Mouse (Mus musculus) megakaryocyte, adult 5-6 weeks (primary cell): ENCODE measurements around the gene Ruvbl2. TPM values are rescaled to one million over a fixed set of nuclear protein-coding genes. Genes with fewer than 3 reads are reported as not detected.
"Not testable (repeated sequence)": the region's sequence is repeated elsewhere in the genome, so short reads cannot be mapped to it uniquely, and the experiment has no call there.

Experiments used
- ATAC-seq: 2 replicates; pipeline ENCODE4 v1.8.0; 2016; ENCODE audit warnings: mild to moderate bottlenecking, inconsistent platforms; ENCODE audit not compliant: poor library complexity, severe bottlenecking
- total RNA-seq, 2 experiments: library from RNA; stranded (forward) in 1 of 2; stranded (reverse) in 1 of 2; fragments of 153-499, 151-499 nt in 1 of 2; fragments of 221-1000, 200-1000 nt in 1 of 2; gene quantifications; 2 replicates each; pipeline versions ENCODE4 v1.2.3 to v1.2.4; 2015 to 2017

Ruvbl2 gene
- total RNA-seq, 2 experiments from 2014 or later, result 51.6 to 52.9 TPM

GRCm38 (mm10) chr7:45405091-45406075, 32.5 kb downstream of the Ruvbl2 start, which contains the start of gene Kcna7:
Gene Kcna7, plus strand, starts transcription at chr7:45405653.
- peak; percentile 83 for ATAC-seq

- ATAC-seq, result peak; percentile 75
Measured at GRCm38 (mm10) chr7:45403532-45404261, 34.2 kb downstream of the Ruvbl2 start.

- no peak for ATAC-seq
Measured at GRCm38 (mm10) chr7:45401521-45402085, 36.3 kb downstream of the Ruvbl2 start.

GRCm38 (mm10) chr7:45396787-45397186, 41.1 kb downstream of the Ruvbl2 start:
- no peak for ATAC-seq

- ATAC-seq, result not testable (repeated sequence)
Measured at GRCm38 (mm10) chr7:45396337-45396775, 41.5 kb downstream of the Ruvbl2 start.

GRCm38 (mm10) chr7:45395578-45396336, 42.1 kb downstream of the Ruvbl2 start, which contains the start of gene Snrnp70:
Gene Snrnp70, minus strand, starts transcription at chr7:45395742.
- peak; percentile 92 for ATAC-seq

GRCm38 (mm10) chr7:45395129-45395541, 42.8 kb downstream of the Ruvbl2 start:
- ATAC-seq, result peak; percentile 65

GRCm38 (mm10) chr7:45386077-45386476, 51.8 kb downstream of the Ruvbl2 start:
- ATAC-seq, result no peak

GRCm38 (mm10) chr7:45376057-45376456, 61.8 kb downstream of the Ruvbl2 start:
- ATAC-seq, result no peak

- no peak for ATAC-seq
Measured at GRCm38 (mm10) chr7:45374620-45375019, 63.3 kb downstream of the Ruvbl2 start.

- ATAC-seq, result no peak
Measured at GRCm38 (mm10) chr7:45372371-45372770, 65.5 kb downstream of the Ruvbl2 start.

Other genes with a start within 250 kb of the Ruvbl2 start
Only the 30 nearest of the 32 such genes appear.
- 1.0 and 1.6 TPM in 2 replicates for gene Dkkl1, start 225.9 kb downstream of the Ruvbl2 start, total RNA-seq (2015)
- 1.1 and 5.0 TPM in 2 replicates for gene Dkkl1, start 225.9 kb downstream of the Ruvbl2 start, total RNA-seq (2017)
- gene Tead2, start 222.3 kb downstream of the Ruvbl2 start, total RNA-seq (2015), result 0.07 TPM in 1 of 2 replicates, not detected in the other
- gene Tead2, start 222.3 kb downstream of the Ruvbl2 start, total RNA-seq (2017), result not detected in 2 replicates
- gene Cd37, start 199.0 kb downstream of the Ruvbl2 start, total RNA-seq (2015), result 105 and 111 TPM in 2 replicates
- 67.9 and 74.9 TPM in 2 replicates for gene Cd37, start 199.0 kb downstream of the Ruvbl2 start, total RNA-seq (2017)
- not detected in 2 replicates for gene Slc6a16, start 197.0 kb downstream of the Ruvbl2 start, total RNA-seq (2015)
- not detected in 2 replicates for gene Slc6a16, start 197.0 kb downstream of the Ruvbl2 start, total RNA-seq (2017)
- 0.27 and 0.78 TPM in 2 replicates for gene Slc6a21, start 160.6 kb downstream of the Ruvbl2 start, total RNA-seq (2015)
- gene Slc6a21, start 160.6 kb downstream of the Ruvbl2 start, total RNA-seq (2017), result not detected in 2 replicates
- gene Trpm4, start 104.3 kb downstream of the Ruvbl2 start, total RNA-seq (2015), result 3.2 and 4.7 TPM in 2 replicates
- gene Trpm4, start 104.3 kb downstream of the Ruvbl2 start, total RNA-seq (2017), result 4.8 and 5.4 TPM in 2 replicates
- not detected in 2 replicates for gene Hrc, start 102.8 kb downstream of the Ruvbl2 start, total RNA-seq (2015)
- 0.07 TPM in 1 of 2 replicates, not detected in the other for gene Hrc, start 102.8 kb downstream of the Ruvbl2 start, total RNA-seq (2017)
- gene Ppfia3, start 71.1 kb downstream of the Ruvbl2 start, total RNA-seq (2015), result 0.50 TPM in 1 of 2 replicates, not detected in the other
- gene Ppfia3, start 71.1 kb downstream of the Ruvbl2 start, total RNA-seq (2017), result not detected in 2 replicates
- 0.71 TPM in 1 of 2 replicates, not detected in the other for gene Lin7b, start 67.5 kb downstream of the Ruvbl2 start, total RNA-seq (2015)
- gene Lin7b, start 67.5 kb downstream of the Ruvbl2 start, total RNA-seq (2017), result not detected in 2 replicates
- 69.6 and 94.3 TPM in 2 replicates for gene Snrnp70, start 42.4 kb downstream of the Ruvbl2 start, total RNA-seq (2015)
- 261 and 320 TPM in 2 replicates for gene Snrnp70, start 42.4 kb downstream of the Ruvbl2 start, total RNA-seq (2017)
- not detected in 2 replicates for gene Kcna7, start 32.4 kb downstream of the Ruvbl2 start, total RNA-seq (2015)
- not detected in 2 replicates for gene Kcna7, start 32.4 kb downstream of the Ruvbl2 start, total RNA-seq (2017)
- not detected in 2 replicates for gene Ntf5, start 24.4 kb downstream of the Ruvbl2 start, total RNA-seq (2015)
- not detected in 2 replicates for gene Ntf5, start 24.4 kb downstream of the Ruvbl2 start, total RNA-seq (2017)
- not detected in 2 replicates for gene Lhb, start 17.3 kb downstream of the Ruvbl2 start, total RNA-seq (2015)
- not detected in 2 replicates for gene Lhb, start 17.3 kb downstream of the Ruvbl2 start, total RNA-seq (2017)
- 9.8 and 10.6 TPM in 2 replicates for gene Gys1, start 3.3 kb downstream of the Ruvbl2 start, total RNA-seq (2015)
- 7.2 and 8.8 TPM in 2 replicates for gene Gys1, start 3.3 kb downstream of the Ruvbl2 start, total RNA-seq (2017)
- 2,869 and 3,213 TPM in 2 replicates for gene Ftl1, start 21.8 kb upstream of the Ruvbl2 start, total RNA-seq (2015)
- gene Ftl1, start 21.8 kb upstream of the Ruvbl2 start, total RNA-seq (2017), result 1,589 and 1,786 TPM in 2 replicates
- gene Bax, start 28.8 kb upstream of the Ruvbl2 start, total RNA-seq (2015), result 24.6 and 25.0 TPM in 2 replicates
- gene Bax, start 28.8 kb upstream of the Ruvbl2 start, total RNA-seq (2017), result 31.8 and 37.4 TPM in 2 replicates
- not detected in 2 replicates for gene Tulp2, start 43.8 kb upstream of the Ruvbl2 start, total RNA-seq (2015)
- gene Tulp2, start 43.8 kb upstream of the Ruvbl2 start, total RNA-seq (2017), result not detected in 2 replicates
- gene Gm45808, start 48.7 kb upstream of the Ruvbl2 start, total RNA-seq (2015), result not detected in 2 replicates
- 0.61 TPM in 1 of 2 replicates, not detected in the other for gene Gm45808, start 48.7 kb upstream of the Ruvbl2 start, total RNA-seq (2017)
- 15.5 and 18.3 TPM in 2 replicates for gene Dhdh, start 50.7 kb upstream of the Ruvbl2 start, total RNA-seq (2015)
- gene Dhdh, start 50.7 kb upstream of the Ruvbl2 start, total RNA-seq (2017), result 14.2 and 16.0 TPM in 2 replicates
- gene Nucb1, start 72.3 kb upstream of the Ruvbl2 start, total RNA-seq (2015), result 54.9 and 59.1 TPM in 2 replicates
- gene Nucb1, start 72.3 kb upstream of the Ruvbl2 start, total RNA-seq (2017), result 178 and 199 TPM in 2 replicates
- gene Ppp1r15a, start 88.2 kb upstream of the Ruvbl2 start, total RNA-seq (2015), result 29.2 and 39.1 TPM in 2 replicates
- 50.0 and 64.7 TPM in 2 replicates for gene Ppp1r15a, start 88.2 kb upstream of the Ruvbl2 start, total RNA-seq (2017)
- gene Plekha4, start 88.2 kb upstream of the Ruvbl2 start, total RNA-seq (2015), result not detected in 2 replicates
- gene Plekha4, start 88.2 kb upstream of the Ruvbl2 start, total RNA-seq (2017), result 0.24 TPM in 1 of 2 replicates, not detected in the other
- 0.25 TPM in 1 of 2 replicates, not detected in the other for gene Hsd17b14, start 116.8 kb upstream of the Ruvbl2 start, total RNA-seq (2015)
- gene Hsd17b14, start 116.8 kb upstream of the Ruvbl2 start, total RNA-seq (2017), result not detected in 2 replicates
- 24.6 and 26.6 TPM in 2 replicates for gene Bcat2, start 132.1 kb upstream of the Ruvbl2 start, total RNA-seq (2015)
- 16.7 and 24.1 TPM in 2 replicates for gene Bcat2, start 132.1 kb upstream of the Ruvbl2 start, total RNA-seq (2017)
- not detected in 2 replicates for gene Fgf21, start 177.4 kb upstream of the Ruvbl2 start, total RNA-seq (2015)
- not detected in 2 replicates for gene Fgf21, start 177.4 kb upstream of the Ruvbl2 start, total RNA-seq (2017)
- not detected in 2 replicates for gene Fut1, start 179.2 kb upstream of the Ruvbl2 start, total RNA-seq (2015)
- not detected in 2 replicates for gene Fut1, start 179.2 kb upstream of the Ruvbl2 start, total RNA-seq (2017)
- not detected in 2 replicates for gene Izumo1, start 183.7 kb upstream of the Ruvbl2 start, total RNA-seq (2015)
- 0.22 TPM in 1 of 2 replicates, not detected in the other for gene Izumo1, start 183.7 kb upstream of the Ruvbl2 start, total RNA-seq (2017)
- 0.20 TPM in 1 of 2 replicates, not detected in the other for gene Rasip1, start 189.4 kb upstream of the Ruvbl2 start, total RNA-seq (2015)
- 0.29 TPM in 1 of 2 replicates, not detected in the other for gene Rasip1, start 189.4 kb upstream of the Ruvbl2 start, total RNA-seq (2017)
- not detected in 2 replicates for gene Mamstr, start 201.9 kb upstream of the Ruvbl2 start, total RNA-seq (2015)
- 0.53 TPM in 1 of 2 replicates, not detected in the other for gene Mamstr, start 201.9 kb upstream of the Ruvbl2 start, total RNA-seq (2017)
- gene Fut2, start 228.3 kb upstream of the Ruvbl2 start, total RNA-seq (2015), result not detected in 2 replicates
- gene Fut2, start 228.3 kb upstream of the Ruvbl2 start, total RNA-seq (2017), result not detected in 2 replicates